Mouse (Mus musculus): Measurements from ENCODE around the gene Nid2. TPM values are rescaled to one million over a fixed set of nuclear protein-coding genes. Genes with fewer than 3 reads are reported as not detected.
A peak's percentile ranks its signal among the peaks of the same experiment; 100 is the strongest.

The Nid2 gene
- polyA plus RNA-seq, 1 experiment, result 4.7 TPM

- no peak overlapping the region for H3K27ac ChIP-seq (ENCODE audit: control insufficient read depth, insufficient read depth, low read length)
Observed at GRCm38 (mm10) chr14:19709161-19709560, 41.9 kb upstream of the Nid2 start.

GRCm38 (mm10) chr14:19711771-19712170 lies 39.3 kb upstream of the Nid2 start:
- TF ChIP-seq POLR2A (IDR thresholded peaks at IDR 0.05; ENCODE audit: control insufficient read depth, extremely low read depth, insufficient read depth, low read length, poor library complexity) (no peak), CTCF (IDR thresholded peaks at IDR 0.05; ENCODE audit: borderline replicate concordance, control insufficient read depth, extremely low read depth, insufficient read depth, low read length, poor library complexity) (no peak)
- Histone ChIP-seq H3K4me3 (ENCODE audit: control insufficient read depth, insufficient read depth, low read length) (no peak overlapping the region), H3K27me3 (ENCODE audit: control insufficient read depth, insufficient read depth, low read length) (no peaks in the 10 kb centered on the region), H3K36me3 (ENCODE audit: control insufficient read depth, insufficient read depth, low read length) (no peaks in the 10 kb centered on the region), H3K27ac (ENCODE audit: control insufficient read depth, insufficient read depth, low read length) (no peak overlapping the region), H3K4me1 (replicated peaks; ENCODE audit: control insufficient read depth, insufficient read depth, low read length) (peaks cover 2% of the 10 kb centered on the region; the same call in 1 of the 2 replicates)
- DNase-seq, result no peak
- WGBS, result 78% methylated on average over 1 of the region's 1 CpGs

More at GRCm38 (mm10) chr14:19709161-19709560, 41.9 kb upstream of the Nid2 start:
- WGBS, result 92% methylated on average over 9 of the region's 9 CpGs
- DNase-seq, result no peak
- Histone ChIP-seq H3K36me3 (ENCODE audit: control insufficient read depth, insufficient read depth, low read length) (no peaks in the 10 kb centered on the region), H3K4me3 (ENCODE audit: control insufficient read depth, insufficient read depth, low read length) (no peak overlapping the region), H3K4me1 (replicated peaks; ENCODE audit: control insufficient read depth, insufficient read depth, low read length) (peaks cover 2% of the 10 kb centered on the region; the same call in 1 of the 2 replicates), H3K27me3 (ENCODE audit: control insufficient read depth, insufficient read depth, low read length) (no peaks in the 10 kb centered on the region)
- no peak for TF ChIP-seq CTCF (IDR thresholded peaks at IDR 0.05; ENCODE audit: borderline replicate concordance, control insufficient read depth, extremely low read depth, insufficient read depth, low read length, poor library complexity)
- no peak for TF ChIP-seq POLR2A (IDR thresholded peaks at IDR 0.05; ENCODE audit: control insufficient read depth, extremely low read depth, insufficient read depth, low read length, poor library complexity)

- no peak for TF ChIP-seq CTCF (IDR thresholded peaks at IDR 0.05; ENCODE audit: borderline replicate concordance, control insufficient read depth, extremely low read depth, insufficient read depth, low read length, poor library complexity)
- no peak for TF ChIP-seq POLR2A (IDR thresholded peaks at IDR 0.05; ENCODE audit: control insufficient read depth, extremely low read depth, insufficient read depth, low read length, poor library complexity)
- no peak overlapping the region for H3K27ac ChIP-seq (ENCODE audit: control insufficient read depth, insufficient read depth, low read length)
- H3K36me3 ChIP-seq (ENCODE audit: control insufficient read depth, insufficient read depth, low read length), result no peaks in the 10 kb centered on the region
- H3K4me1 ChIP-seq (replicated peaks; ENCODE audit: control insufficient read depth, insufficient read depth, low read length), result peaks cover 2% of the 10 kb centered on the region; the same call in 1 of the 2 replicates
- no peak overlapping the region for H3K4me3 ChIP-seq (ENCODE audit: control insufficient read depth, insufficient read depth, low read length)
- peak; percentile 2 for DNase-seq
- 20% methylated on average over 3 of the region's 3 CpGs for WGBS
- H3K27me3 ChIP-seq (ENCODE audit: control insufficient read depth, insufficient read depth, low read length), result no peaks in the 10 kb centered on the region
Observed at GRCm38 (mm10) chr14:19713067-19713466, 38.0 kb upstream of the Nid2 start.

- no peaks in the 10 kb centered on the region for H3K4me1 ChIP-seq (replicated peaks; ENCODE audit: control insufficient read depth, insufficient read depth, low read length)
- no peaks in the 10 kb centered on the region for H3K27me3 ChIP-seq (ENCODE audit: control insufficient read depth, insufficient read depth, low read length)
- DNase-seq, result no peak
- no peak overlapping the region for H3K27ac ChIP-seq (ENCODE audit: control insufficient read depth, insufficient read depth, low read length)
- H3K36me3 ChIP-seq (ENCODE audit: control insufficient read depth, insufficient read depth, low read length), result no peaks in the 10 kb centered on the region
- 92% methylated on average over 3 of the region's 3 CpGs for WGBS
- TF ChIP-seq CTCF (IDR thresholded peaks at IDR 0.05; ENCODE audit: borderline replicate concordance, control insufficient read depth, extremely low read depth, insufficient read depth, low read length, poor library complexity), result no peak
- no peak for TF ChIP-seq POLR2A (IDR thresholded peaks at IDR 0.05; ENCODE audit: control insufficient read depth, extremely low read depth, insufficient read depth, low read length, poor library complexity)
- no peak overlapping the region for H3K4me3 ChIP-seq (ENCODE audit: control insufficient read depth, insufficient read depth, low read length)
Observed at GRCm38 (mm10) chr14:19719077-19719476, 32.0 kb upstream of the Nid2 start.

- 96% methylated on average over 2 of the region's 2 CpGs for WGBS
- no peak for DNase-seq
Observed at GRCm38 (mm10) chr14:19720044-19720611, 30.9 kb upstream of the Nid2 start.

GRCm38 (mm10) chr14:19728278-19728677 lies 22.8 kb upstream of the Nid2 start:
- H3K4me1 ChIP-seq (replicated peaks; ENCODE audit: control insufficient read depth, insufficient read depth, low read length), result no peaks in the 10 kb centered on the region
- TF ChIP-seq CTCF (IDR thresholded peaks at IDR 0.05; ENCODE audit: borderline replicate concordance, control insufficient read depth, extremely low read depth, insufficient read depth, low read length, poor library complexity) (no peak), POLR2A (IDR thresholded peaks at IDR 0.05; ENCODE audit: control insufficient read depth, extremely low read depth, insufficient read depth, low read length, poor library complexity) (no peak)
- no peaks in the 10 kb centered on the region for H3K27me3 ChIP-seq (ENCODE audit: control insufficient read depth, insufficient read depth, low read length)
- no peak overlapping the region for H3K4me3 ChIP-seq (ENCODE audit: control insufficient read depth, insufficient read depth, low read length)
- DNase-seq, result no peak
- no peaks in the 10 kb centered on the region for H3K36me3 ChIP-seq (ENCODE audit: control insufficient read depth, insufficient read depth, low read length)
- no peak overlapping the region for H3K27ac ChIP-seq (ENCODE audit: control insufficient read depth, insufficient read depth, low read length)
- WGBS, result 93% methylated on average over 5 of the region's 5 CpGs

More at GRCm38 (mm10) chr14:19720044-19720611, 30.9 kb upstream of the Nid2 start:
- Histone ChIP-seq H3K27ac (ENCODE audit: control insufficient read depth, insufficient read depth, low read length) (no peak overlapping the region), H3K4me1 (replicated peaks; ENCODE audit: control insufficient read depth, insufficient read depth, low read length) (no peaks in the 10 kb centered on the region), H3K36me3 (ENCODE audit: control insufficient read depth, insufficient read depth, low read length) (no peaks in the 10 kb centered on the region), H3K27me3 (ENCODE audit: control insufficient read depth, insufficient read depth, low read length) (no peaks in the 10 kb centered on the region), H3K4me3 (ENCODE audit: control insufficient read depth, insufficient read depth, low read length) (no peak overlapping the region)
- no peak for TF ChIP-seq POLR2A (IDR thresholded peaks at IDR 0.05; ENCODE audit: control insufficient read depth, extremely low read depth, insufficient read depth, low read length, poor library complexity)
- TF ChIP-seq CTCF (IDR thresholded peaks at IDR 0.05; ENCODE audit: borderline replicate concordance, control insufficient read depth, extremely low read depth, insufficient read depth, low read length, poor library complexity), result no peak
